Mouse (Mus musculus) embryonic fibroblast, embryonic 13.5 days (primary cell): ENCODE results near the gene Hsp90aa1. TPM values are rescaled to one million over a fixed set of nuclear protein-coding genes. Genes with fewer than 3 reads are reported as not detected.
A peak's percentile ranks its signal among the peaks of the same experiment; 100 is the strongest.
"Not testable (repeated sequence)": the region's sequence is repeated elsewhere in the genome, so short reads cannot be mapped to it uniquely, and the experiment has no call there.

Experiments
- H3K27ac ChIP-seq: 2 replicates; pipeline ENCODE4 v1.5.1; 2012; ENCODE audit warnings: low read length, control low read depth, inconsistent platforms; ENCODE audit not compliant: insufficient read depth
- H3K4me1 ChIP-seq: 2 replicates; pipeline ENCODE4 v1.6.1; 2011; ENCODE audit warnings: low read length; ENCODE audit not compliant: control insufficient read depth, insufficient read depth
- H3K4me3 ChIP-seq: 2 replicates; pipeline ENCODE4 v1.5.1; 2011; ENCODE audit warnings: mild to moderate bottlenecking, control low read depth, low read length; ENCODE audit not compliant: insufficient read depth
- CTCF ChIP-seq: IDR thresholded peaks from 2 replicates; pipeline ENCODE4 v1.5.1; 2011; ENCODE audit warnings: mild to moderate bottlenecking, control low read depth, low read length, moderate library complexity, borderline replicate concordance; ENCODE audit not compliant: insufficient read depth
- POLR2A ChIP-seq: IDR thresholded peaks from 2 replicates; pipeline ENCODE4 v1.6.1; 2011; ENCODE audit warnings: low read depth, mild to moderate bottlenecking, control low read depth, low read length, moderate library complexity
- polyA plus RNA-seq: library from polyadenylated mRNA; stranded (reverse); fragments of >200 nt; gene quantifications from 2 replicates; pipeline ENCODE4 v1.2.4, GENCODE M21; 2011; ENCODE audit warnings: low read depth; ENCODE audit not compliant: missing spikeins, insufficient read length

Hsp90aa1 gene
- polyA plus RNA-seq, 1 experiment: 645 TPM

- Histone ChIP-seq H3K4me3 (no peak overlapping the region), H3K27ac (no peak overlapping the region), H3K4me1 (peaks cover 17% of the 10 kb centered on the region)
- no peak for TF ChIP-seq POLR2A
- TF ChIP-seq CTCF: no peak
These were observed 1.8 kb downstream of the Hsp90aa1 start for GRCm38 (mm10) chr12:110700730-110701129.

- Histone ChIP-seq H3K4me1 (peaks cover 19% of the 10 kb centered on the region), H3K4me3 (no peak overlapping the region), H3K27ac (no peak overlapping the region)
- no peak for TF ChIP-seq CTCF
These were observed 3.4 kb downstream of the Hsp90aa1 start for GRCm38 (mm10) chr12:110699171-110699547.

GRCm38 (mm10) chr12:110698523-110699170, 3.9 kb downstream of the Hsp90aa1 start:
- TF ChIP-seq CTCF (no peak), POLR2A (no peak)
- Histone ChIP-seq H3K4me1 (peaks cover 18% of the 10 kb centered on the region), H3K27ac (no peak overlapping the region), H3K4me3 (no peak overlapping the region)

- peaks cover 15% of the 10 kb centered on the region for H3K4me1 ChIP-seq
- TF ChIP-seq POLR2A (no peak), CTCF (no peak)
- H3K4me3 ChIP-seq: no peak overlapping the region
- no peak overlapping the region for H3K27ac ChIP-seq
These were observed 4.4 kb downstream of the Hsp90aa1 start for GRCm38 (mm10) chr12:110698080-110698479.

GRCm38 (mm10) chr12:110697457-110697856, 5.1 kb downstream of the Hsp90aa1 start:
- H3K27ac ChIP-seq: no peak overlapping the region

GRCm38 (mm10) chr12:110696975-110697400, 5.5 kb downstream of the Hsp90aa1 start:
- TF ChIP-seq CTCF (no peak), POLR2A (no peak)
- H3K4me1 ChIP-seq: peaks cover 8% of the 10 kb centered on the region
- no peak overlapping the region for H3K27ac ChIP-seq
- H3K4me3 ChIP-seq: peak overlapping the region; percentile 63

More at GRCm38 (mm10) chr12:110697457-110697856, 5.1 kb downstream of the Hsp90aa1 start:
- no peak overlapping the region for H3K4me3 ChIP-seq
- TF ChIP-seq CTCF: no peak
- no peak for TF ChIP-seq POLR2A
- peaks cover 13% of the 10 kb centered on the region for H3K4me1 ChIP-seq

GRCm38 (mm10) chr12:110696173-110696974, 6.2 kb downstream of the Hsp90aa1 start:
- H3K4me1 ChIP-seq: peaks cover 3% of the 10 kb centered on the region
- TF ChIP-seq POLR2A (peak; percentile 99), CTCF (no peak)
- peak overlapping the region; percentile 54 for H3K27ac ChIP-seq
- H3K4me3 ChIP-seq: peak overlapping the region; percentile 71

GRCm38 (mm10) chr12:110695676-110696171, 6.8 kb downstream of the Hsp90aa1 start:
- Histone ChIP-seq H3K4me3 (peak overlapping the region; percentile 71), H3K27ac (peak overlapping the region; percentile 54), H3K4me1 (peaks cover 3% of the 10 kb centered on the region)
- TF ChIP-seq POLR2A (no peak), CTCF (no peak)

GRCm38 (mm10) chr12:110693378-110693777, 9.2 kb downstream of the Hsp90aa1 start:
- not testable (repeated sequence) for H3K4me1 ChIP-seq, H3K27ac ChIP-seq
- H3K4me3 ChIP-seq: peak overlapping the region; percentile 15; the same call in 1 of the 2 replicates

- no peak overlapping the region for H3K4me3 ChIP-seq
- H3K4me1 ChIP-seq: peaks cover 6% of the 10 kb centered on the region
- TF ChIP-seq POLR2A (no peak), CTCF (no peak)
- H3K27ac ChIP-seq: no peak overlapping the region
These were observed 12.4 kb downstream of the Hsp90aa1 start for GRCm38 (mm10) chr12:110689919-110690643.

- peak overlapping the region; percentile 86; the same call in 1 of the 2 replicates for H3K27ac ChIP-seq
- H3K4me3 ChIP-seq, H3K4me1 ChIP-seq: not testable (repeated sequence)
These were observed 13.6 kb downstream of the Hsp90aa1 start for GRCm38 (mm10) chr12:110688921-110689320.
